Mouse (Mus musculus): Measurements from ENCODE around the gene Ppm1m.

DNA sequence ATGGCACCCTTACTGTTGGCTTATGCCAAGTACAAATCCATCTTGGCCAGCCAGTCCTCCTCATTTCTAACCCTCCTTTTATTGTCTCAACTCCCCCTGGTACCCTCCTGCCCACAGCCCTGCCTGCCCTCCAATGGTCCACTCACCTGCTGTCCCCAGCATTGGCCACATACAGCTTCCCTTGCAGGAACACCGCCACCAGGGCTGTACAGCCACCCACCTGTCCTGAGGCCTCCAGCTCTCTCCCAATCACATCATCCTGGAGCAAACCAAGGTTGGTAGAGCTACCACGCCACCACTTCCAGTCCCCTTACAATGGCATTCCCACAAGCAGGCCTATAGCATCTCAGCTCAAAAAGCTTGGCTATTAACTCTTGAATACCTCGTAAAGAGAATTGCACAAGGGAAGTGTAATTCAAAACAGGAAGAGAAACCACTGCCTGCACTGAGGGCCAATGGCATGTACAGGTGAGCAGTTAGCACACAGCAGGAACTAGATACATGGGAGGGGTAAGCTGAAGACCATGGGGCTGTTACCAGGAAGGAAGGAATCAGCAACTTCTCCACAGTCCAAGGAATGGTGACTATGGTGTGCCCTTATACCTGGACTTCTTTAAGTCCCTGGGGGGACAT is 2.3 kb downstream of the Ppm1m start:
- TF ChIP-seq GATA1 (IDR thresholded peaks at IDR 0.05; ENCODE audit: low read length), result no peak
- TF ChIP-seq TAL1 (IDR thresholded peaks at IDR 0.05; ENCODE audit: low read length), result no peak
